Mouse (Mus musculus) heart, adult 2 months (tissue): ENCODE measurements around the gene Carm1.

Experiments
- CTCF ChIP-seq: fragments of 200-600 bp; IDR thresholded peaks from 2 replicates; pipeline ENCODE4 v1.8.1; 2022; ENCODE audit warnings: antibody characterized with exemption, mild to moderate bottlenecking, moderate library complexity
- EP300 ChIP-seq: fragments of 200-500 bp; IDR thresholded peaks from 2 replicates; pipeline ENCODE4 v1.6.1; 2011; ENCODE audit warnings: low read depth, low read length, control low read depth; ENCODE audit not compliant: insufficient read depth
- POLR2A ChIP-seq: fragments of 200-500 bp; IDR thresholded peaks from 2 replicates; pipeline ENCODE4 v1.6.1; 2011; ENCODE audit warnings: mild to moderate bottlenecking, low read depth, low read length, control low read depth; ENCODE audit not compliant: insufficient read depth

GRCm38 (mm10) chr9:21555198-21555742 lies 8.6 kb downstream of the Carm1 start:
- TF ChIP-seq CTCF (no peak), POLR2A (no peak), EP300 (no peak)
